Mouse (Mus musculus) olfactory bulb, adult 2 months (tissue): ENCODE results near the gene Rec8.

Experiments used
- CTCF ChIP-seq: fragments of 200-500 bp; IDR thresholded peaks from 2 replicates; pipeline ENCODE4 v1.5.1; 2012; ENCODE audit warnings: low read depth, mild to moderate bottlenecking, low read length, moderate library complexity; ENCODE audit not compliant: insufficient read depth
- POLR2A ChIP-seq: fragments of 200-500 bp; IDR thresholded peaks from 2 replicates; pipeline ENCODE4 v1.6.1; 2012; ENCODE audit warnings: mild to moderate bottlenecking, low read depth, low read length, moderate library complexity; ENCODE audit not compliant: insufficient read depth

GRCm38 (mm10) chr14:55589271-55589670 lies 28.6 kb upstream of the Rec8 start:
- TF ChIP-seq POLR2A (no peak), CTCF (no peak)
